Mouse (Mus musculus) bone marrow macrophage, adult 2 months (primary cell): ENCODE results near the gene Ap1m2.

Source experiments
- CTCF ChIP-seq: IDR thresholded peaks from 2 replicates; pipeline ENCODE4 v1.5.1; 2012; ENCODE audit warnings: low read depth, mild to moderate bottlenecking, low read length, moderate library complexity
- POLR2A ChIP-seq: IDR thresholded peaks from 2 replicates; pipeline ENCODE4 v1.6.1; 2012; ENCODE audit warnings: mild to moderate bottlenecking, low read depth, low read length, borderline replicate concordance

DNA sequence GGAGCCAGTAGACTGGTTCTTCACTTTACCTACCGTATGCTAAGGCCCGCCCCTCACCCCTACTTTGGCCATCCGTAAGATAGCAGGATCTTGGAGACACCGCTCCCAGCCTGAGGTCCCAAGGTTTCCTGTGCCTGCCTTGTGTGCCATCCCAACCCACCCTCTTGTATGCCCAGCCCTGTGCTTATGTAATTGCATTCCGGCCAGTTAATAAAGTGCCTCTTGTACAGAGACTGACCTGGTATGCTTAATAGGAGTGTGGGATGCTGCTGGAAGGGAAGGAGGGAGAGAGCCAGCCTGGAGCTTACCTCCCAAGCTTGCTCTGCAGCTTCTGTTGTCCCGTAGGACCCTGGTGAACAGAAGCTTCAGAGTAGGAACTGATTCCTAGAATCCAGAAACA is 42.7 kb upstream of the Ap1m2 start:
- TF ChIP-seq POLR2A (no peak), CTCF (no peak)
